Mouse (Mus musculus) neural tube, embryonic 13.5 days (tissue): ENCODE measurements around the gene Abcg1. TPM values are rescaled to one million over a fixed set of nuclear protein-coding genes. Genes with fewer than 3 reads are reported as not detected.

Experiments
- ATAC-seq: fragments of 200-750 bp; cut with Nextera tagmentation; 2 replicates; pipeline ENCODE4 v1.8.0; 2017; ENCODE audit warnings: low read depth, mild to moderate bottlenecking, moderate TSS enrichment, moderate library complexity
- H3K27ac ChIP-seq: fragments of 300-500 bp; sonication (generic); replicated peaks from 2 replicates; pipeline ENCODE4 v1.5.1; 2015; ENCODE audit warnings: moderate library complexity, mild to moderate bottlenecking, inconsistent platforms
- H3K27me3 ChIP-seq: fragments of 300-500 bp; sonication (generic); 2 replicates; pipeline ENCODE4 v1.6.1; 2015; ENCODE audit warnings: mild to moderate bottlenecking, inconsistent platforms
- H3K36me3 ChIP-seq: fragments of 300-500 bp; sonication (generic); 2 replicates; pipeline ENCODE4 v1.6.1; 2015; ENCODE audit warnings: mild to moderate bottlenecking, inconsistent platforms
- H3K4me1 ChIP-seq: fragments of 300-500 bp; sonication (generic); replicated peaks from 2 replicates; pipeline ENCODE4 v1.6.1; 2015; ENCODE audit warnings: inconsistent platforms
- H3K4me2 ChIP-seq: fragments of 300-500 bp; sonication (generic); 2 replicates; pipeline ENCODE4 v1.6.1; 2015; ENCODE audit warnings: inconsistent platforms, mild to moderate bottlenecking, moderate library complexity
- H3K4me3 ChIP-seq: fragments of 300-500 bp; sonication (generic); 2 replicates; pipeline ENCODE4 v1.5.1; 2015; ENCODE audit warnings: mild to moderate bottlenecking, inconsistent platforms
- H3K9ac ChIP-seq: fragments of 300-500 bp; sonication (generic); 2 replicates; pipeline ENCODE4 v1.6.1; 2015; ENCODE audit warnings: moderate library complexity, mild to moderate bottlenecking, inconsistent platforms
- H3K9me3 ChIP-seq: fragments of 300-500 bp; sonication (generic); 2 replicates; pipeline ENCODE4 v1.6.1; 2016; ENCODE audit warnings: inconsistent platforms
- whole genome bisulfite sequencing: fragments of 180-500 bp; shearing (Covaris S2); methylation state at CpG from one replicate; pipeline ENCODE4 v1.1.7; 2015; 5-methylcytosine and 5-hydroxymethylcytosine counted together
- polyA plus RNA-seq: library from polyadenylated mRNA; unstranded; fragments of >200 nt; fragmentation: Nextera tagmentation; extraction: Ambion mirVana; gene quantifications from 2 replicates; pipeline ENCODE4 v1.2.1, GENCODE M21; 2015

Gene Abcg1
- 16.5 and 16.7 TPM in 2 replicates for polyA plus RNA-seq

DNA sequence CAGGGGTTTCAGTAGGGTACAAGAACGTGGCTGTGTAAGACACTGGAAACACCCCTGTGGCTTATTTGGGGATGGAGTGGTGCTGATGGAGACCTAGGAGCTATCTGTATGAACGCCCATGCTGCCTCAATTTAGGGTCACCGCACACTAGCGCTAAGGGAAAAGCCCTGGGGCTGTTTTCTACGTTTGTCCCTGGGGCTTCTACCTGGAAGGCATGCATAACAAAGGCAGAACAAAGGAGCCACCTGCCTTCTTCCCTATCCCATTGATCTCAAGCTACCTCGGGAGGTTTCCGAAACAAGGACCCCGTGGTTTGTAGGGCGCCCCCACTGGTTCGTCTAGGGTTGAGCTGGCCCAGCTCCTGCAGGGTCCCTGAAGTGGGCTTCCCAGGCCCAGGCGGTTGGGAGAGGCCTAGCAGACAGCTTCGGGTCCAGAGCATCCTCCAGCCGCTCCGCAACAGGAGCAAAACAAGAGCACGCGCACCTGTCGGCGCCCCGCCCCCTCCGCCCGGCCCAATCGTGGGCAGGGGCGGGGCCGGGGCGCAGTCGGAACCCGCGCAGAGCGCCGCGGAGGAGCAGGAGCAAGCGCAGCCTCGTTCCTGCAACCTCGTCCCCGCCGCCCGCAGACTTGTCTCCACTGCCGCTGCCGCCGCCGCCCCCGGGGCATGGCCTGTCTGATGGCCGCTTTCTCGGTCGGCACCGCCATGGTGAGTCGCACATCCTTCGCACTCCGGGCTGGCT, at the start of gene Abcg1:
TSS of gene Abcg1 (plus strand) at position 525 of the 740 bp plus-strand sequence.
- no peaks in the 10 kb centered on the region for H3K36me3 ChIP-seq
- H3K9me3 ChIP-seq, result peaks cover 12% of the 10 kb centered on the region; the same call in 1 of the 2 replicates
- H3K4me3 ChIP-seq, result peak within 1 kb of the TSS; percentile 69
- H3K4me2 ChIP-seq, result peak within 1 kb of the TSS; percentile 93
- WGBS, result 2% methylated on average over 47 of the region's 49 CpGs
- peak within 1 kb of the TSS; percentile 82 for H3K27ac ChIP-seq
- H3K27me3 ChIP-seq, result peaks cover 23% of the 10 kb centered on the region
- H3K9ac ChIP-seq, result peak within 1 kb of the TSS; percentile 84
- peak; percentile 90 for ATAC-seq
- H3K4me1 ChIP-seq, result peaks cover 41% of the 10 kb centered on the region

DNA sequence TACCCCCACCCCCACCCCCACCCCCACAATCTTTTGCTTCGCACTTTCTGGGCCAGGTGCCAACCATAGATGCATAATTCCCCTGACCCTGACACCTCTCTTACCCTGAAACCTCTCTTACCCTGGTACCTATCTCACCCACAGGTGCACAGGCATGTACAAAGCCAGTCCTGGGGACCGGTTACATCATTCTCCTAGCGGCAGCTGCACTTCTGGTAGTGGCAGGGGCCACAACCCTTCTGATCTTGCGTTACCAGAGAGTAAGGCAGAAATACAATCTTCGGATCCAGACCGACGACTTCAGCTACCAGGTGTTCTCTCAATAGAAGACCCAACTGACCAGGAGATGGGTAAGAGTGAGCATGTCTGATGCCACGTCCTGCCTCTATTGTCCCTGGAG, 49.1 kb upstream of the Abcg1 start:
- H3K27me3 ChIP-seq, result no peaks in the 10 kb centered on the region
- H3K4me1 ChIP-seq, result no peaks in the 10 kb centered on the region
- no peaks in the 10 kb centered on the region for H3K36me3 ChIP-seq
- H3K4me2 ChIP-seq, result no peak overlapping the region
- no peak overlapping the region for H3K4me3 ChIP-seq
- no peak overlapping the region for H3K27ac ChIP-seq
- no peaks in the 10 kb centered on the region for H3K9me3 ChIP-seq
- 91% methylated on average over 8 of the region's 8 CpGs for WGBS
- ATAC-seq, result no peak
- no peak overlapping the region for H3K9ac ChIP-seq

DNA sequence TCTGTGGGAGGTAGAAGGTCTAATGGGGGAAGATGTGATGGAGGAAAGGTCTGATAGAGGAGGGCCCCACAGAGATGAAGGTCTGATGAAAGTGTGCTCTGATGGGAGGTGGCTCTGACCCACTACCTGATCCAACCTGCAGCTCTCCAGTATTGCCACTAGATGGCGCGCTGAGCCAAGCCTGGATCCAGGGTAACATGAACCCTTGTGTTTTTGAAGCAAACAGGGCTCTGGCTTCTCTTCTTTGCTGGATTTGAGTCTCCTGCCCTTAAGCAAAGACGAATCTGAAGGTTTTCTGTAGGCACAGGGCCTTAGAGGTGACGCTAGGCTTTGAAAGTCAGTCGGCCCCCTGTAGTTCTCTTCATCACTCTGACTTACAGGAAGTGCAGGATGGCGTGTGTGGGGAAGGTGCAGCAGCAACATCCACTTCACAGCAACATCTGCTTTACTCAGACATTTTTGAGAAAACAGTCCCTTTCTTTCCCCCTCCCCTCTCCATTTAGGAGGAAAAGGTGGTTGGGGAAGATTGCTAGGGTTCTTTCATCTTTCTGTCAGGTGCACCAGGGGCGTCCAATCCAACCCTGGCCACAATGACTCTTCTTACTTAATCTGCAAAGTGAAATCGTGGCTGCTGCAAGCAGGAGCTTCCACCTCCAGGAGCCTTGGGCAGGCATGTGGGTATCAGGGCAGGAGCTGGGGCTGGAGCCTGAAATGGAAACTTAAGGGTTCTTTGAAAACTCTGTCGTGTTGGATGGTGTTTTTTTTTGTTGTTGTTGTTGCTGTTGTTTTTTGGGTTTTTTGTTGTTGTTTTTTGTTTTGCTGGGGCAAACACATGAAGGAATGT, 45.7 kb upstream of the Abcg1 start:
- no peaks in the 10 kb centered on the region for H3K4me1 ChIP-seq
- H3K27ac ChIP-seq, result no peak overlapping the region
- WGBS, result 35% methylated on average over 9 of the region's 9 CpGs
- no peak overlapping the region for H3K9ac ChIP-seq
- no peak overlapping the region for H3K4me2 ChIP-seq
- no peaks in the 10 kb centered on the region for H3K36me3 ChIP-seq
- no peak for ATAC-seq
- no peaks in the 10 kb centered on the region for H3K9me3 ChIP-seq
- no peaks in the 10 kb centered on the region for H3K27me3 ChIP-seq
- no peak overlapping the region for H3K4me3 ChIP-seq

DNA sequence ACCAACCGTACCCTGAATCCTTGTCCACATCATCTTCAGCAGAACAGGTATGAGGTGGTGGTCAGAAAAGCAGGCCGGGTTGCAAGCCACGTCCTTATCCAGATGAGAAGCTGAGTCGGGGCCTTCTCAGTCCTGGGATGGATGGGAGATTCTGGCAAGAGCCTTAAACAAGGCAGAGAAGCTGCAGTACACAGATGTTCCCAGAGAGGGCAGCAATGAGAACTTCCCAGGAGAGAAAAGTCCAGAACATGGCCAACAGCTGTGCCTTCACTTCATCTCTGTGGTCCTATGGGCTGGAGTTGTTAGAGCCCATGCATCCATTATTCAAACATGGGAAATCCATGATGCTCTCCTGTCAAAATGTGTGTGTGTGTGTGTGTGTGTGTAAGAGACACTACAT, 39.2 kb upstream of the Abcg1 start:
- H3K4me3 ChIP-seq, result no peak overlapping the region

DNA sequence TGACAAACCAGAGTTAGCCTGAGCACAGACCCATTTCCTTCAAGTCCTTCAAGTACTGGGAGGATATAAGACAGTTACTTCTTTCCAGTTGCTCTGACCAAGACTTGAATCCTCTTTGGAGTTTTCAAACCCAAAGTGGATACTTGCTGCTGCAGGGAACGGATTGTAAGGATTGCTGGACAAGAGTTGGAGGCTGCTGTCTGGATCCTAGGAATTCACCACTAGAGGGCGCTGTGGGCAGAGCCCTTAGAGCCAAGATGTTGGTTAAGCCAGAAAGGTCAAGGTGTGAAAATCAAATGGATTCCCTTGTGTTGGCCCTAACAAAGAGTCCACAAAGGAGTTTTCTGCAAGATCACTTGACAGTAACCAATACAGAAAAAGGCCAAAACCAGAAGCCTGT, 38.0 kb upstream of the Abcg1 start:
- no peaks in the 10 kb centered on the region for H3K9me3 ChIP-seq

More for the DNA sequence above, 39.2 kb upstream of the Abcg1 start:
- no peak overlapping the region for H3K4me2 ChIP-seq
- no peak for ATAC-seq
- no peak overlapping the region for H3K9ac ChIP-seq
- 74% methylated on average over 4 of the region's 4 CpGs for WGBS
- H3K27me3 ChIP-seq, result no peaks in the 10 kb centered on the region
- no peaks in the 10 kb centered on the region for H3K36me3 ChIP-seq
- no peak overlapping the region for H3K27ac ChIP-seq
- no peaks in the 10 kb centered on the region for H3K4me1 ChIP-seq
- H3K9me3 ChIP-seq, result no peaks in the 10 kb centered on the region

DNA sequence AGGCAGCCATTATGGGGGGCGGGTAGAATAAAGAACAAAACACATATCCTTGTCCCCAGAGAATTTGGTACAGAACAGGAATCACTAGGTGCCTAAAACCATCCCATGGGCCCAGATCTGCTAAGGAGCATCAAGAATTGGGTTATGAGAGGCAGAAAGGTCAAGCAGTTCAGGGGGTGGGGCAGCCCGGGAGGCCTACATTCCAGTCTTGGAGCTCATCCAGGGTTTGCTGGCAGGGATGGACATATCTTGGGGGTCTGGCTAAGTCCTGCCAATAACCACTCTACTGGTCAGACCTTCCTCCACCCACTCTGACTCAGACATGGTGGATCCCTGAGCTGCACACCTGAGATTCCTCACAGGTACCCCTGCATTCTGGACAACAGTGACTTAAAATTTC, 37.4 kb upstream of the Abcg1 start:
- Histone ChIP-seq H3K9ac (no peak overlapping the region), H3K4me3 (no peak overlapping the region), H3K4me2 (no peak overlapping the region), H3K4me1 (0 out of 2 replicates have a peak, but pooled peaks cover 3% of the 10 kb centered on the region), H3K9me3 (no peaks in the 10 kb centered on the region), H3K27ac (no peak overlapping the region), H3K36me3 (no peaks in the 10 kb centered on the region), H3K27me3 (no peaks in the 10 kb centered on the region)
- WGBS, result 81% methylated on average over 2 of the region's 2 CpGs
- no peak for ATAC-seq

More for the DNA sequence above, 38.0 kb upstream of the Abcg1 start:
- Histone ChIP-seq H3K4me2 (no peak overlapping the region), H3K4me1 (0 out of 2 replicates have a peak, but pooled peaks cover 2% of the 10 kb centered on the region), H3K27me3 (no peaks in the 10 kb centered on the region), H3K4me3 (no peak overlapping the region), H3K27ac (no peak overlapping the region), H3K36me3 (no peaks in the 10 kb centered on the region), H3K9ac (no peak overlapping the region)
- no peak for ATAC-seq
- WGBS, result 10% methylated on average over 2 of the region's 2 CpGs

DNA sequence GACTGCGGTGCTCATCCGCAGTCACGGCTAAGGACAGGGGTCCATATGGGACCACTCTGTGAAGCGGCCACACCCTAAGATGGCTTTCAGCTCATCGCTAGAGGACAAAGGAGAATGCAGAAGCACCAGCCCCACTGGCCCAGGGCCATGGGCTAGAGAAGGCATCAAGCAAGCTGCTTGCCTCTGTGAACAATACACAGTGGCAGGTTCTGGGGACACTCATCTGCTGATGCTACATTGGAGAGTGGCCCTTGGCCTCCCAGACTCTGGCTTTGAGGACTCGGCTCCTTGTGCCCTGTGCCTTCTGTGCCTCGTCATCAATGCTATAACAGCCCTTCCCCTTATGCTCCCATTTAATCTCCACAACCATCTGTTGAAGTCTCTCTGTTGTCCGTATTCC, 36.2 kb upstream of the Abcg1 start:
- H3K4me3 ChIP-seq, result no peak overlapping the region
- ATAC-seq, result no peak
- no peak overlapping the region for H3K27ac ChIP-seq
- no peaks in the 10 kb centered on the region for H3K27me3 ChIP-seq
- no peaks in the 10 kb centered on the region for H3K36me3 ChIP-seq
- H3K4me1 ChIP-seq, result 0 out of 2 replicates have a peak, but pooled peaks cover 3% of the 10 kb centered on the region
- WGBS, result 84% methylated on average over 8 of the region's 8 CpGs
- no peak overlapping the region for H3K4me2 ChIP-seq
- H3K9ac ChIP-seq, result no peak overlapping the region
- no peaks in the 10 kb centered on the region for H3K9me3 ChIP-seq

DNA sequence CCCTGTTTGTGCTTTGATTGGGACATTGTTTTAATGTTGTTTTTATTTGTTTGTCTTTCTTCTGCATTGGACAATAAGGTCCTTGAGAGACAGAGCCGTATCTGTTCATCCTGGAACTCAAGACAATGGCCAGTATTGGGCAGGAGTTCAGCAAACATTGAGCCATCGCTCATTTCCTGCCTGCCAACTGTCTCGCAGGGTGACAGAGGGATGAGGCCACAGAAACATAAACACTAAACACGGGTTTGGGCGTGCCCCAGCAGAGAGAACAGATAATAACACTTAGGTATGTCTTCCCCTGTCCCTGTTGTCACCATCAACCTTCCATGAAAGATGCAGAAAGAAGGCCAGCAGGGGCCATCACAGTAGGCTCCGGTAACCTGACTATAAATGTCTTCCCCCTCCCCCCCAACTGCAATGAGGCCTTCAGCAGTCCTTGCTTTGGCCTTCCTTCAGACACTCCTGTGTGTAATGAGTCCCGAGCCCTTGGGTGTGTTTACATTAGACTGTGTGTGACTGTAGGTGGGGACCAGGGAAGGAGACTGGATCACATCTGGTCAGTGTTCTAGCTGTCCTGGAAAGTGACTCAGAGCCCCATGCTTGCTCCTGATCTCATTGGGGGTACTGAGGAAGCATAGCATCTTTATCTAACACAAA, 33.2 kb upstream of the Abcg1 start:
- H3K9me3 ChIP-seq, result no peaks in the 10 kb centered on the region
- H3K4me1 ChIP-seq, result 0 out of 2 replicates have a peak, but pooled peaks cover 3% of the 10 kb centered on the region
- no peaks in the 10 kb centered on the region for H3K27me3 ChIP-seq
- ATAC-seq, result no peak
- no peak overlapping the region for H3K4me3 ChIP-seq
- no peaks in the 10 kb centered on the region for H3K36me3 ChIP-seq
- no peak overlapping the region for H3K27ac ChIP-seq
- H3K4me2 ChIP-seq, result no peak overlapping the region
- WGBS, result 68% methylated on average over 7 of the region's 7 CpGs
- no peak overlapping the region for H3K9ac ChIP-seq

DNA sequence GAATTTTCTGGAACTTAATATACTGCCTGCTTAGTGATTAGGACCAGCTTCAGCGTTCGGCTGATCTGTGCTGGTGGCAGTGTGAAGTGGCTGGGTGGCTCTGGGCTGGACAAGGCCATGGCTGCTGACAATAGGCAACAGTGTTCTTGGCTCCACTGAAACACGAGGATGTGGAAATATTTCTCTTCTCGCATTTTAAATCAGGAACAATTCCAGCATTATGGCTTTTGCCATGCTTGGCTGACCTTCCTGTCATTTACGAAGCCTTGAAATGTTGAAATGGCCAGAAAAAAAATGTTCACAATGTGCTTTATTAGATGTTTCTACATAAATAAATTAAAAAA, 32.7 kb upstream of the Abcg1 start:
- no peak overlapping the region for H3K27ac ChIP-seq
- H3K4me3 ChIP-seq, result no peak overlapping the region
- WGBS, result 58% methylated on average over 5 of the region's 5 CpGs
- no peak overlapping the region for H3K4me2 ChIP-seq
- no peaks in the 10 kb centered on the region for H3K27me3 ChIP-seq
- no peaks in the 10 kb centered on the region for H3K9me3 ChIP-seq
- no peak overlapping the region for H3K9ac ChIP-seq
- no peak for ATAC-seq
- H3K4me1 ChIP-seq, result 0 out of 2 replicates have a peak, but pooled peaks cover 3% of the 10 kb centered on the region
- H3K36me3 ChIP-seq, result no peaks in the 10 kb centered on the region

DNA sequence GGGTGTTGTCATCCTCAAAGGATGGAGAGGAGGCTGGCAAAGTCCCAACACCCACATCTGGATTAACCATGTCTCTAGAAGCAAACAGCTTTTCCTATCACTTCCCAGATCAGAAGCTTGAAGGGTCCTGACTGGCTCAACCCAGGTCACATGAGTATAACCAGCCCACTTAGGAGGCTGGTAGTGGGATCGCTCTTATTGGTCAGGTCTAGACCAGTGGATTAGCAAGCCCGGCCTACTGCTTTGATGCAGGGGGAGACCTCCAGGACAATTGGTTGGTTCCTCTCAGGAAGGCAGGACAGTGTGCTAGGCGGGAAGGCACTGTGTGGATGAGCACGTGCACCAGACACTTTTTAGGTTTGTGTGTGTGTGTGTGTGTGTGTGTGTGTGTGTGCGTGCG, 30.5 kb upstream of the Abcg1 start:
- 90% methylated on average over 6 of the region's 6 CpGs for WGBS
- Histone ChIP-seq H3K9ac (no peak overlapping the region), H3K4me3 (no peak overlapping the region), H3K4me2 (no peak overlapping the region), H3K4me1 (0 out of 2 replicates have a peak, but pooled peaks cover 3% of the 10 kb centered on the region), H3K27ac (no peak overlapping the region), H3K9me3 (peaks cover 7% of the 10 kb centered on the region), H3K36me3 (no peaks in the 10 kb centered on the region), H3K27me3 (no peaks in the 10 kb centered on the region)
- ATAC-seq, result no peak

DNA sequence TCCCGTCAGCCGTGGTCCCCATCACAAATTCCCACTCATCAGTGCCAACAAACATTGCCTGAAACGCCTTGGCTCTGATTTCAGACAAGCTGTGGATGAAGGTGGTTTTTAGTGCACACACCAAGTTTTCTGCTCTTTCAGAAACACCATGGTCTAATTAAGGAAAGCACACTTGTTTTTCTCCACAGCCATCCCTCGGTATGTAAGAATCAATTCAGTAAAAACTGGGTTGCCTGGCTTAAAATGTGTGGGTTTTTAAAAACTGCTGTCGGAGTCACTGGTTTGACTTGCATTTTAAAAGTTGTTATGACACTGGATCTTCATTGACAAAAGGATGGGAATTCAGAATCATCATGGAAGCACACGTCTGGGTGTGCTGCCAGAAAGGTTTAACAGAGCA, 29.8 kb upstream of the Abcg1 start:
- Histone ChIP-seq H3K9ac (no peak overlapping the region), H3K36me3 (no peaks in the 10 kb centered on the region), H3K27me3 (no peaks in the 10 kb centered on the region), H3K4me3 (no peak overlapping the region), H3K4me2 (no peak overlapping the region), H3K9me3 (peaks cover 11% of the 10 kb centered on the region), H3K27ac (no peak overlapping the region), H3K4me1 (0 out of 2 replicates have a peak, but pooled peaks cover 3% of the 10 kb centered on the region)
- WGBS, result 90% methylated on average over 6 of the region's 6 CpGs
- no peak for ATAC-seq

DNA sequence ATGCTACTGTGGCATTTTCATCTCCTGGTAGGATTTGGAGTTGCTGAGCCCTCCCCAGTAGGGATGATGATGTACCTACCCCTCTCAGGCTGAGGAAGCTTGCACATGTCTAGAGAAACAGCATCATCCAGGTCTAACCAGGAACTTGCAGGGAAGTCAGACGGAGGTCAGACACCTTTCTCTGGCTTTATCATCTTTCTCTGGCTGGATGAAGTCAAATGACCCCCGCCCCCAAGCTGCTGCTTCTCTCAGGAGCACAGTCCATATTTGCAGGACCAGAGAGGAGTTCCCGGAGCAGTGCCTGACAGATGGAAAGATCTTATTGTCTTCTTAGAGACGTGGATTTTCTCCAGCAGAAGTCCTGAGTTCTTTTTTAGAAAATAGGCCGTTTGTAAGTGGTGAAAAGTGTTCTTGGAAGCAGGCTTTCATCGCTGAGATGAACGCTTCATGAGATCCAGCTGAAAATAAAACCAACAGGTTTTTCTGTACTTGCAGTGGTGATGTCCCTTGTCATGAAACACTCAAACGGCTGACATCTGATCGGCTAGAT, 28.6 kb upstream of the Abcg1 start:
- Histone ChIP-seq H3K9ac (no peak overlapping the region), H3K4me3 (no peak overlapping the region), H3K27me3 (no peaks in the 10 kb centered on the region), H3K9me3 (peaks cover 11% of the 10 kb centered on the region), H3K4me1 (peaks cover 8% of the 10 kb centered on the region), H3K4me2 (no peak overlapping the region), H3K27ac (no peak overlapping the region), H3K36me3 (no peaks in the 10 kb centered on the region)
- 85% methylated on average over 9 of the region's 9 CpGs for WGBS
- ATAC-seq, result no peak
